Mouse (Mus musculus) natural killer cell, adult 2 months (primary cell): ENCODE data around the gene Hapln2.

Source experiments
- DNase-seq, 2 experiments: peaks; one replicate each; pipeline ENCODE4 v3.0.0; 2022; ENCODE audit warnings: low spot score in 2 of 2

Gene Hapln2

GRCm38 (mm10) chr3:88005822-88006786 lies 21.3 kb downstream of the Hapln2 start:
- peak in 1 of 2 experiments; percentile 37 for DNase-seq

- no peak for DNase-seq
Observed at GRCm38 (mm10) chr3:88002291-88002976, 24.9 kb downstream of the Hapln2 start.

- no peak for DNase-seq
Observed at GRCm38 (mm10) chr3:88000816-88001595, 26.4 kb downstream of the Hapln2 start.

GRCm38 (mm10) chr3:88000181-88000580 lies 27.2 kb downstream of the Hapln2 start, which contains the start of gene Bcan:
Gene Bcan (minus strand): TSS chr3:88000230.
- DNase-seq, result no peak

- no peak for DNase-seq
Observed at GRCm38 (mm10) chr3:87999243-87999895, 28.0 kb downstream of the Hapln2 start.

- DNase-seq, result no peak
Observed at GRCm38 (mm10) chr3:87998747-87999146, 28.6 kb downstream of the Hapln2 start.

GRCm38 (mm10) chr3:87996971-87997614 lies 30.3 kb downstream of the Hapln2 start:
- DNase-seq, result no peak

GRCm38 (mm10) chr3:87996401-87996800 lies 31.0 kb downstream of the Hapln2 start:
- DNase-seq, result no peak

- DNase-seq, result no peak
Observed at GRCm38 (mm10) chr3:87995331-87995730, 32.1 kb downstream of the Hapln2 start.

GRCm38 (mm10) chr3:87993436-87993835 lies 33.9 kb downstream of the Hapln2 start:
- DNase-seq, result no peak

GRCm38 (mm10) chr3:87989935-87990334 lies 37.4 kb downstream of the Hapln2 start:
- DNase-seq, result no peak

- no peak for DNase-seq
Observed at GRCm38 (mm10) chr3:87988068-87988467, 39.3 kb downstream of the Hapln2 start.

- no peak for DNase-seq
Observed at GRCm38 (mm10) chr3:87987633-87988032, 39.8 kb downstream of the Hapln2 start.

- peak; percentile 89 to 93 for DNase-seq
Observed at GRCm38 (mm10) chr3:87986868-87987267, 40.5 kb downstream of the Hapln2 start.

GRCm38 (mm10) chr3:87985505-87986320 lies 41.7 kb downstream of the Hapln2 start:
- no peak for DNase-seq

GRCm38 (mm10) chr3:87984094-87984493 lies 43.3 kb downstream of the Hapln2 start:
- DNase-seq, result no peak

GRCm38 (mm10) chr3:87983627-87984026 lies 43.8 kb downstream of the Hapln2 start:
- DNase-seq, result no peak

GRCm38 (mm10) chr3:87982836-87983601 lies 44.4 kb downstream of the Hapln2 start:
- no peak for DNase-seq
